Mouse (Mus musculus) testis, adult 2 months (tissue): ENCODE data around the gene Slc8a1.

Experiments used
- CTCF ChIP-seq: fragments of 200-500 bp; IDR thresholded peaks from 2 replicates; pipeline ENCODE4 v1.5.1; 2012; ENCODE audit warnings: low read depth, mild to moderate bottlenecking, inconsistent platforms, low read length, moderate library complexity; ENCODE audit not compliant: control insufficient read depth, insufficient read depth, insufficient replicate concordance
- POLR2A ChIP-seq: fragments of 200-500 bp; IDR thresholded peaks from 2 replicates; pipeline ENCODE4 v1.6.1; 2012; ENCODE audit warnings: low read depth, mild to moderate bottlenecking, inconsistent platforms, low read length, moderate library complexity; ENCODE audit not compliant: control insufficient read depth

GRCm38 (mm10) chr17:81779883-81780282 is 41.7 kb upstream of the Slc8a1 start:
- TF ChIP-seq CTCF (no peak), POLR2A (no peak)
